Mouse (Mus musculus): ENCODE measurements around the gene Ctnnd2. TPM values are rescaled to one million over a fixed set of nuclear protein-coding genes. Genes with fewer than 3 reads are reported as not detected.

Ctnnd2 gene
- polyA plus RNA-seq, 1 experiment from 2014 or later: 1.8 TPM

DNA sequence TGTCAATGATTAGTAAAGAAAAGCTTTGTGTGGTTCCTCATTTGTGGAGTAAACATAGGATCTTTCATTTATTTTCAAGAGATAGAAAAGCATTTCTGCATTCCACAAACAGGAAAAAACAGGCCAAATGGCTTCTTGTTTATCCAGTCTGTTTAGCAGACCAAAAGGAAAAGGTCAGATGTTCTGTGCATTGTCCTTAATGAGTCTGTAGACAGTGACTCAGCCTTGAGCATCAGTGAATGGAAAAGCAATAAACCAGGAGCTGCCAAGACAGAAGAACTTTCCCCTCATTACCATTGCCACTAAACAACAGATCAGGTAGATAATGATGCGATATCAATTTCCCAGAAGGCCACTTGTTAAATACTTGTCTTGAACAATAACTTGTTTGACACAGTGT is 192.1 kb downstream of the Ctnnd2 start:
- no peaks in the 10 kb centered on the region for H3K36me3 ChIP-seq
- ATAC-seq (ENCODE audit: insufficient number of reproducible peaks, low FRiP score, low TSS enrichment, low read depth): no peak

DNA sequence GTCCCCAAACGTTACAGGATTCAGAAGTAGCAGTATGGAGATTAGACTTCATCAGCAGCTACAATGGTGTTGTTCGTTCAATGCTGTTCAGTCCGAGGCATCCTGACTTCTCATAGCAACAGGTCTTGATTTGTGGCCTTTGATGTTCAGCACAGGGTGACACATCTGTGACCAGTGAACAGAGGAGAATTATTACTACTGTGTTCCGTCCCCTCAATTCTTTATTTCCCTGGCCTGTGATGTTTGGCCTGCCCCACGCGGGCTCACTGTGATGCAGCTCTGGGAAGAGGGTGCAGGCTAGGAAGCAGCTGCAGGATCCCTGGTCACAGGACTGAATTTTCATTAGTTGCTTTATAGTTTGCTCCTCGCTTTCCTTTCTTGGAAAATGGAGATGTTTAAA is 197.6 kb downstream of the Ctnnd2 start:
- Histone ChIP-seq H3K9ac (no peak overlapping the region), H3K27me3 (no peaks in the 10 kb centered on the region), H3K4me1 (no peaks in the 10 kb centered on the region), H3K4me2 (no peak overlapping the region), H3K9me3 (no peaks in the 10 kb centered on the region), H3K27ac (no peak overlapping the region), H3K4me3 (no peak overlapping the region), H3K36me3 (no peaks in the 10 kb centered on the region)
- no peak for ATAC-seq (ENCODE audit: insufficient number of reproducible peaks, low FRiP score, low TSS enrichment, low read depth)
- 51% methylated on average over 7 of the region's 7 CpGs for WGBS

More for the DNA sequence above, 192.1 kb downstream of the Ctnnd2 start:
- Histone ChIP-seq H3K4me1 (no peaks in the 10 kb centered on the region), H3K9ac (no peak overlapping the region), H3K27me3 (no peaks in the 10 kb centered on the region), H3K27ac (no peak overlapping the region), H3K4me3 (no peak overlapping the region), H3K9me3 (no peaks in the 10 kb centered on the region), H3K4me2 (no peak overlapping the region)
- WGBS: 95% methylated on average over 1 of the region's 1 CpGs

DNA sequence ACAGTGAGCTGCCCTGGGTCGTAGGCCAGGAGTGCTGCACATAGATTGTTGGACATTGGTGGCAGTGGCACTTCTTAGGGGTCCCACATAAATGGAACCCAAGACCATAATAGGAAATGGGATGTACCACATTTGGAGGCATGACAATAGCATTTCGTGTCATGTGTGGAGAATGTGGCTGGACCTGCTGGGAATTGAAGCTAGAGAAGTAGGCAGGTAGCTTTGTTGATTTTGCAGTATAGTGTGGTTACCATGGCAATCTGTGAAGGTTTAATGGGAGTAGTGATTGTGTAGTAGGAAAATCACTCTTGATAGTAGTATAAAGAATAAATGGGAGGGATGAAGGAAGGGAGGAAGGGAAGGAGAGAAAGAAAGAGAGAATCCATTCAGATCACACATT is 198.8 kb downstream of the Ctnnd2 start:
- Histone ChIP-seq H3K36me3 (no peaks in the 10 kb centered on the region), H3K9me3 (no peaks in the 10 kb centered on the region), H3K4me2 (no peak overlapping the region), H3K4me1 (no peaks in the 10 kb centered on the region), H3K27ac (no peak overlapping the region), H3K27me3 (no peaks in the 10 kb centered on the region), H3K4me3 (no peak overlapping the region), H3K9ac (no peak overlapping the region)
- WGBS: 75% methylated on average over 2 of the region's 2 CpGs
- ATAC-seq (ENCODE audit: insufficient number of reproducible peaks, low FRiP score, low TSS enrichment, low read depth): no peak

DNA sequence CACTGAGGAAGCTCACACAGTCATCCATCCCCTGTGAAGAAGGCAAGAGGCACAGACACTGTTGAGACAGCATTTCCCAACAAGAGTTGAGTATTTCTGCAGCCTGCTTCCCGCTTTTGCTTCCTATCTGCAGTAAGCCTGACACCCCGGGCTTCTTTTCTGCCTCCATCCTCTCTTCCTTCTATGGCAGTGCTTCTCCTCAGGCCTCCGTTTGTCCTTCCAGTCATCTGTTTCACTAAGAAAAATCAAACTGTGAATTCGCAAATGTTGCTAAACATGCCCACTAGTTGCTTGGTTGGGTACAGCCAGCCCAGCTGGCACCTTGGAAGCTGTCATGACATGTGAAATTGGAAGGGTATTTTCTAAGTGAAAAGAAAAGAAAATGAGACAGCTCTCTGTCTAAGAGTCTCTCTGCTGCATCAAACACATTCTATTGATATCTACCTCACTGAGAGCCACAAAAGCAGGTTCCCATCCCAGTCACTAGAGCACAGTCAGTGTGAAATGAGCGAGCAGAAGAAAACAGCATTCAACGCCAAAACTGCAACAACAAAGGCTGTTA is 201.3 kb downstream of the Ctnnd2 start:
- WGBS: 82% methylated on average over 6 of the region's 6 CpGs
- no peak for ATAC-seq (ENCODE audit: insufficient number of reproducible peaks, low FRiP score, low TSS enrichment, low read depth)

DNA sequence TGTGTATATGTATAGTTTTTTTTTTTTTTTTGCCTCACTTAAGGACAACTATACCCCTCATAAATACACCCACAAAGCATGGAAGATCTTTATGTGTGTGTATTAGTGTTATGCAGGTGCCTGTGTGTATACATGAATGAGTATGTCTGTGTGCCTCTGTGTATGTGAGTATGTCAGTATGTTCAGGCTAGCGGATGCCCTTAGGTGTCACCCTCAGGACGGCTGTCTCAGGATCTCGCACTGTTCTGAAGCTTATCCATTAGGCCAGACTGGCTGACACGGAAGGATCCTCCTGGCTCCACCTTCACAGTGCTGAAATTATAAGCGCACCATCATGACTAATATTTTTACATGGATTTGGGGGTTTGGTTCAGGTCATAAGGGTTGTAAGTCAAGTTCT is 202.5 kb downstream of the Ctnnd2 start:
- no peak for ATAC-seq (ENCODE audit: insufficient number of reproducible peaks, low FRiP score, low TSS enrichment, low read depth)
- Histone ChIP-seq H3K9me3 (no peaks in the 10 kb centered on the region), H3K36me3 (no peaks in the 10 kb centered on the region), H3K27me3 (no peaks in the 10 kb centered on the region), H3K4me1 (no peaks in the 10 kb centered on the region), H3K4me3 (no peak overlapping the region), H3K9ac (no peak overlapping the region), H3K4me2 (no peak overlapping the region), H3K27ac (no peak overlapping the region)
- WGBS: 88% methylated on average over 5 of the region's 5 CpGs

More for the DNA sequence above, 201.3 kb downstream of the Ctnnd2 start:
- H3K9me3 ChIP-seq: no peaks in the 10 kb centered on the region
- no peaks in the 10 kb centered on the region for H3K27me3 ChIP-seq
- no peaks in the 10 kb centered on the region for H3K36me3 ChIP-seq
- H3K9ac ChIP-seq: no peak overlapping the region
- H3K4me2 ChIP-seq: no peak overlapping the region
- no peaks in the 10 kb centered on the region for H3K4me1 ChIP-seq
- H3K27ac ChIP-seq: no peak overlapping the region
- no peak overlapping the region for H3K4me3 ChIP-seq

DNA sequence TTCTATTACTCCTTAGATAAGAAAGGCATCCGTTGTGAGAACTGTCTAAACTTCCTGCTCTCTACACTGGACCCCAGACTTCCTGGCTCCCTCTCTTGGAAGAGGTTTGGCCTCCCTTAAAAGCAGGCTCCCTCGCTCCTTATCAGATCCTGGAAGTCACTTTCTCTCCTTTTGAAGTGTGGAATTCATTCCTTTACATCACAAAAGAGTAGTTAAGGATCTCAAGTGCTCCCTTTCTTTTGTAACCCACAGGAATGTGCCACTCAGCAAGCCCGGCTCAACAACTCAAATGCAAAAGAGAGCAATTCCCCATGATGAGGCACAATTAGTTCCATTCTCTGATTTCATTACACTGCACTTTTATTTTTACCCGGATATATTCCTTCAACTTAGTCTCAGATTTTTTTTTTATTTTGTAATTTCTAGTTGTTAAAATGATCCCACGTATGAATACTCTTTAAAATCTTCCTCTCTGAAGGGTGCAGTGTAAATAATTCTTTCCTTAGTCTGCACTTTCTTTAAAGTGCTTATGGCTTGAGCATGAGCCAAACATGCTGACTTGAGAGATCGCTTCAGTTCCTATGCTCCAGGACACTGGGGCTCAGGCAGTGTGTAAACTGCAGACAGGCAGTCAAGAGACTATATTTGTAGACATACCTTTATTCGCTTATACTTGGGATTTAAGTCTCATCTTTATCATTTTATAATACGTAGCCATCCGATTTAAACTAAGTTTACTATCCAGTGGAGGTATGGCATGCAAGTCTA is 210.9 kb downstream of the Ctnnd2 start:
- 23% methylated on average over 9 of the region's 9 CpGs for WGBS

DNA sequence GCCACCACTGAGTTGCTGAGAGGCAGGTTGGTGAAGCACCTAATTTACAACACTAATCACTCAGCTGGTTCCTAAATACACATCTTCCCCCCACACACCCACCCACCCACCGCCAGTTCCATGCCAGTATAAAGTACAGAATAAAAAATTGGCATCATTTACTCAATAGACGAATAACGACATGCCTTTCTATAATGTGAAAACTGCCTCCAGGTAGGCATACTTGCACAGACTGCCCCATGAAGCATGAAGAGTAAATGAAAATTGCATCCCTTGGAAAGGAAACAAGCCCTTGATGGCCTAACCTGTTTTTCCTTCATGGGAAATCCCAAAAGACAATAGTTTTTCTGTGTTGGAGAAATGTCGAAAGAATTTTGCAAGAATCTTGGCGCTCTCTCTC is 212.0 kb downstream of the Ctnnd2 start:
- no peaks in the 10 kb centered on the region for H3K36me3 ChIP-seq
- no peak for ATAC-seq (ENCODE audit: insufficient number of reproducible peaks, low FRiP score, low TSS enrichment, low read depth)

More for the DNA sequence above, 210.9 kb downstream of the Ctnnd2 start:
- Histone ChIP-seq H3K9me3 (no peaks in the 10 kb centered on the region), H3K4me1 (peaks cover 3% of the 10 kb centered on the region; the same call in 1 of the 2 replicates), H3K4me2 (no peak overlapping the region), H3K9ac (no peak overlapping the region), H3K4me3 (no peak overlapping the region), H3K36me3 (no peaks in the 10 kb centered on the region), H3K27me3 (no peaks in the 10 kb centered on the region), H3K27ac (no peak overlapping the region)
- ATAC-seq (ENCODE audit: insufficient number of reproducible peaks, low FRiP score, low TSS enrichment, low read depth): no peak

DNA sequence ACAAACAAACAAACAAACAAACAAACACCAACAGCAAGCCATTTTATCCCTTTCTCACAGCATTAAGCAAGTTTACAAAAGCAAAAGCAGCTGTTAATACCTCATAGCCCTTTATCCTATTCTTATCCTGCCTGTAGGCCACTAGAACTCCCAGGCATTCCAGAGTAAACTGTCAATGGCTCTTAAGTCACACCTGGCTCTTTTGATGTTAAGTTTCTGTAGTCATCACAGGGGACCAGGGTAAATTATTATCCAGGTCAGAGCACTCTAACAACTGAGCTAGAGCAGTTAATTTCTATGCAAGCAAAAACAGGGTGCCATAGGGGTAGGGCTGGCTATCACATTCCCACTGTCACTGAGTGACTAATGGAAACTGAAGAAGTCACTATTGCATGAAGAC is 214.1 kb downstream of the Ctnnd2 start:
- H3K4me3 ChIP-seq: no peak overlapping the region
- ATAC-seq (ENCODE audit: insufficient number of reproducible peaks, low FRiP score, low TSS enrichment, low read depth): no peak
- no peaks in the 10 kb centered on the region for H3K9me3 ChIP-seq
- no peak overlapping the region for H3K9ac ChIP-seq
- no peaks in the 10 kb centered on the region for H3K36me3 ChIP-seq
- H3K27ac ChIP-seq: no peak overlapping the region
- no peaks in the 10 kb centered on the region for H3K27me3 ChIP-seq
- peaks cover 3% of the 10 kb centered on the region; the same call in 1 of the 2 replicates for H3K4me1 ChIP-seq
- no peak overlapping the region for H3K4me2 ChIP-seq

More for the DNA sequence above, 212.0 kb downstream of the Ctnnd2 start:
- Histone ChIP-seq H3K9ac (no peak overlapping the region), H3K4me2 (no peak overlapping the region), H3K27ac (no peak overlapping the region), H3K27me3 (no peaks in the 10 kb centered on the region), H3K4me3 (no peak overlapping the region), H3K4me1 (peaks cover 3% of the 10 kb centered on the region; the same call in 1 of the 2 replicates), H3K9me3 (no peaks in the 10 kb centered on the region)
- 58% methylated on average over 5 of the region's 5 CpGs for WGBS

DNA sequence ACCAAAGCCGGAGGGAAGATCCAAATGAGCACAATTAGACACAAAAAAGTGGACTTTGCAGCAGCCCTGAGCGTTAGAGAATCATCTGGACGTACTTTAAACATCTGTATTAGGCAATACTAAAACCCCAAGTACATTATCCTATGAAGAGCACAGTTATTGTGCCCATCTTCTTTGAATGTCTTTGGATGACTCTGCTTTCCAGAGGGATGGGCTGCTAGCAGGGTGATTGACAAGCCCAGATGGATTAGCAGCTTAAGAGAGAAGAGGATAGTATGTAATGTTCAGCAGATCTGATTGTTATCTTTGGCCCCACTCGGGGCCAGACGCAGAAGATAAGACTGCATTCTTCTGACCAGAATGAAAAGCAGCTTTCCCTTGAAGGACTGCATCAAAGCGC is 214.9 kb downstream of the Ctnnd2 start:
- no peak for ATAC-seq (ENCODE audit: insufficient number of reproducible peaks, low FRiP score, low TSS enrichment, low read depth)
- H3K9me3 ChIP-seq: no peaks in the 10 kb centered on the region
- 45% methylated on average over 6 of the region's 6 CpGs for WGBS
- no peaks in the 10 kb centered on the region for H3K27me3 ChIP-seq
- H3K4me1 ChIP-seq: peaks cover 3% of the 10 kb centered on the region; the same call in 1 of the 2 replicates
- no peak overlapping the region for H3K4me3 ChIP-seq
- H3K4me2 ChIP-seq: no peak overlapping the region
- no peak overlapping the region for H3K27ac ChIP-seq
- H3K9ac ChIP-seq: no peak overlapping the region
- no peaks in the 10 kb centered on the region for H3K36me3 ChIP-seq

DNA sequence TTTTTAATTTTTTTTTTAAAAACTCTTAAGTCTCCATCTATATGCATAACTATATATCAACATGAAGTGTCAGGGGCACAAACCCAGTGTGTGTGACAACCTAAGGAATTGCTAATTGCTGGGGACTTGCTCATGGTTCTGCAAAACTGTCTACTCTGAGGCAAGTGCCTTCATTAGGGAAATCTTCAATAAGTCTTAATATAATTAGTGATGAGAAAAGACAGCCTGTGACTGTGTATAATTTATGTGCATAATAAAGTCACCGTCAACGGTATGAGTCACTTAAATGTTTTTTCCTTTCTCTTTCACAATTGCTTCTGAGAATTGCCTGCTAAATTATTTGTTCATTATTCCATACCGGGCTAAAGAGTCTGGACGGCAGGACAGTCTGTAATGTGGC is 228.7 kb downstream of the Ctnnd2 start:
- ATAC-seq (ENCODE audit: insufficient number of reproducible peaks, low FRiP score, low TSS enrichment, low read depth): no peak
- Histone ChIP-seq H3K9me3 (no peaks in the 10 kb centered on the region), H3K36me3 (no peaks in the 10 kb centered on the region), H3K4me1 (peaks cover 2% of the 10 kb centered on the region; the same call in 1 of the 2 replicates), H3K4me3 (no peak overlapping the region), H3K27me3 (no peaks in the 10 kb centered on the region), H3K4me2 (no peak overlapping the region), H3K27ac (no peak overlapping the region), H3K9ac (no peak overlapping the region)
- 37% methylated on average over 4 of the region's 4 CpGs for WGBS

DNA sequence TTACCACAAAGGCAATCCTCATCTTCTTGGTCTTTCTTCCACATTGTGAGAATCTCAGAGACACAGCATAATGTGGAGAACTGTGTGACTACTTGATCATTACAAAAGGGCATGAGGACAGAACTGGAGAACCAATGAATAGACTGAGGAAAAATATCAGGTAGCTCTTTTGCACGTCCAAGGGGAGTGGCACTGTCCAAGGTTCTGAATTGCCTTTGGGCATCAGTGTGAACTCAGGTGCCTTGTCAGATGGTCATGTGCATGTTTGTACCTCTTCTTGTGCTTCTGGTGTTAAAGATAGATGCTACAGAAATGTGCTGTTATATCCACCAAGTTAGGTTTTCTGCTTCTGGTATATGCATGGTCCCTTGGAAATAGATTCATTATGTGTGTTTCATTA is 233.9 kb downstream of the Ctnnd2 start:
- Histone ChIP-seq H3K9ac (no peak overlapping the region), H3K27me3 (no peaks in the 10 kb centered on the region), H3K36me3 (no peaks in the 10 kb centered on the region), H3K4me3 (no peak overlapping the region), H3K4me2 (no peak overlapping the region), H3K9me3 (no peaks in the 10 kb centered on the region), H3K4me1 (no peaks in the 10 kb centered on the region), H3K27ac (no peak overlapping the region)
- ATAC-seq (ENCODE audit: insufficient number of reproducible peaks, low FRiP score, low TSS enrichment, low read depth): no peak
- 2% methylated on average over 1 of the region's 1 CpGs for WGBS

DNA sequence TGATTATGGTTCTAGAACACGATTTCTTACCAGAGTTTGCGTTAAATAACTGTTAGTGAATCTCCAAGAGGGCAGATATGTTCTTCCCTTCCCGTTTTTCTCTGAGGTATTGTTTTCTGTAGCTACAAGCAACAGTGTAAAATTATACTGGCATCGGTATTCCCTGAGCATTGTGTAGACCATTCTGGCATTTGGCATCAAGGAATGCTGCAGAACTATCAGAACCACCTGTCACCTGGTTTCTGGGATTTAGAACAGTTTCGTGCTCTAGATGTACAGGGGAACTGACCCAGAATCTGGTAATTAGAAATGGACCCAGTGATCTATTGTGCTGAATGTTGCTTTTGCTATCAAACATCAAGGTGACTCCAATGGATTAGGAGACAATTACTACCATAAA is 250.8 kb downstream of the Ctnnd2 start:
- ATAC-seq (ENCODE audit: insufficient number of reproducible peaks, low FRiP score, low TSS enrichment, low read depth): no peak
- H3K27ac ChIP-seq: no peak overlapping the region
- no peak overlapping the region for H3K9ac ChIP-seq
- H3K4me1 ChIP-seq: no peaks in the 10 kb centered on the region
- no peaks in the 10 kb centered on the region for H3K27me3 ChIP-seq
- H3K9me3 ChIP-seq: no peaks in the 10 kb centered on the region
- H3K36me3 ChIP-seq: no peaks in the 10 kb centered on the region
- 91% methylated on average over 5 of the region's 5 CpGs for WGBS
- no peak overlapping the region for H3K4me2 ChIP-seq
- H3K4me3 ChIP-seq: no peak overlapping the region

Data from limb, embryonic 15.5 days (tissue).